Mouse (Mus musculus): Measurements from ENCODE around the gene Ccn1.

DNA sequence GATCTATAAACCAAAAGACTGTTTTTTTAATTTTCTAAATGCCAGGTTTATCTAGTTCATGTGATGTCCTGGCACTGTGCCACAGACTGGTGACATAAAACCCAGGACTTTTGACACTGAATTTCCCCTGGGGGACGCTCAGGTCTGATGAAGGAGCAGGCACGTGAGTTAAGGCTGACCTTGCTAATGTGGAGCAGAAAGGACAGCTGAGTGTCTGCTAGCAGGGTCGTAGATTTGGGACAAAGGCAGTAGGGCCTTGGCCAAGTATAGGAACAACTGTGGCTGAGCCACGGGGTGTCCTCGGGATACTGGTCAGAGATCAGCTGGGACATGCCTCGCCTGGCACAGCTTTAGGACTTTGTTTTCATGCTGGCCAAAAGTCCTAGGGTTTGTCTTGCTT, 5.2 kb upstream of the Ccn1 start:
- TF ChIP-seq CTCF (IDR thresholded peaks at IDR 0.05; ENCODE audit: low read depth, low read length) (no peak), GATA1 (IDR thresholded peaks at IDR 0.05; ENCODE audit: borderline replicate concordance, low read length) (no peak)

Measured in G1E (cell line).